Mouse (Mus musculus): ENCODE data around the gene Rab32. TPM values are rescaled to one million over a fixed set of nuclear protein-coding genes. Genes with fewer than 3 reads are reported as not detected.
"Not testable (repeated sequence)": the region's sequence is repeated elsewhere in the genome, so short reads cannot be mapped to it uniquely, and the experiment has no call there.

Gene Rab32
- polyA plus RNA-seq (2015; fragmentation: Nextera tagmentation; extraction: Ambion mirVana), result 17.6 and 19.5 TPM in 2 replicates

GRCm38 (mm10) chr10:10557570-10558336 lies at the start of gene Rab32:
Gene Rab32 (minus strand): TSS chr10:10558265.
- Histone ChIP-seq H3K4me1 (ENCODE audit: insufficient read depth, low read length) (no peaks in the 10 kb centered on the region), H3K4me3 (ENCODE audit: low read length) (peak within 1 kb of the TSS; percentile 73), H3K9me3 (ENCODE audit: low read length) (no peaks in the 10 kb centered on the region), H3K9ac (replicated peaks; ENCODE audit: low read length) (peak within 1 kb of the TSS; percentile 73), H3K27me3 (ENCODE audit: insufficient read depth, low read length) (no peaks in the 10 kb centered on the region), H3K4me2 (replicated peaks; ENCODE audit: low read depth, low read length) (peak within 1 kb of the TSS; percentile 97), H3K36me3 (ENCODE audit: insufficient read depth, low read length) (no peaks in the 10 kb centered on the region), H3K27ac (ENCODE audit: low read length) (peak within 1 kb of the TSS; percentile 72)
- peak; percentile 99 for ATAC-seq (ENCODE audit: low FRiP score, low TSS enrichment)
- under 1% methylated on average over 50 of the region's 51 CpGs for WGBS

- H3K9ac ChIP-seq (replicated peaks; ENCODE audit: low read length), result no peak overlapping the region
- no peak for ATAC-seq (ENCODE audit: low FRiP score, low TSS enrichment)
- no peak overlapping the region for H3K4me2 ChIP-seq (replicated peaks; ENCODE audit: low read depth, low read length)
- H3K36me3 ChIP-seq (ENCODE audit: insufficient read depth, low read length), result no peaks in the 10 kb centered on the region
- H3K27ac ChIP-seq (ENCODE audit: low read length), result no peak overlapping the region
- H3K27me3 ChIP-seq (ENCODE audit: insufficient read depth, low read length), result no peaks in the 10 kb centered on the region
- H3K9me3 ChIP-seq (ENCODE audit: low read length), result no peaks in the 10 kb centered on the region
- H3K4me3 ChIP-seq (ENCODE audit: low read length), result no peak overlapping the region
- no peaks in the 10 kb centered on the region for H3K4me1 ChIP-seq (ENCODE audit: insufficient read depth, low read length)
- 78% methylated on average over 3 of the region's 3 CpGs for WGBS
Measured at GRCm38 (mm10) chr10:10600771-10601170, 42.7 kb upstream of the Rab32 start.

GRCm38 (mm10) chr10:10597495-10597894 lies 39.4 kb upstream of the Rab32 start:
- 93% methylated on average over 2 of the region's 2 CpGs for WGBS
- H3K9me3 ChIP-seq (ENCODE audit: low read length); H3K4me1 ChIP-seq (ENCODE audit: insufficient read depth, low read length); H3K9ac ChIP-seq (replicated peaks; ENCODE audit: low read length); H3K27ac ChIP-seq (ENCODE audit: low read length); H3K27me3 ChIP-seq (ENCODE audit: insufficient read depth, low read length); H3K36me3 ChIP-seq (ENCODE audit: insufficient read depth, low read length); ATAC-seq (ENCODE audit: low FRiP score, low TSS enrichment); H3K4me2 ChIP-seq (replicated peaks; ENCODE audit: low read depth, low read length); H3K4me3 ChIP-seq (ENCODE audit: low read length): not testable (repeated sequence)

- no peaks in the 10 kb centered on the region for H3K4me1 ChIP-seq (ENCODE audit: insufficient read depth, low read length)
- no peaks in the 10 kb centered on the region for H3K9me3 ChIP-seq (ENCODE audit: low read length)
- no peak overlapping the region for H3K27ac ChIP-seq (ENCODE audit: low read length)
- H3K4me2 ChIP-seq (replicated peaks; ENCODE audit: low read depth, low read length), result no peak overlapping the region
- H3K4me3 ChIP-seq (ENCODE audit: low read length), result no peak overlapping the region
- no peak overlapping the region for H3K9ac ChIP-seq (replicated peaks; ENCODE audit: low read length)
- H3K36me3 ChIP-seq (ENCODE audit: insufficient read depth, low read length), result no peaks in the 10 kb centered on the region
- H3K27me3 ChIP-seq (ENCODE audit: insufficient read depth, low read length), result no peaks in the 10 kb centered on the region
- WGBS, result 81% methylated on average over 3 of the region's 3 CpGs
- ATAC-seq (ENCODE audit: low FRiP score, low TSS enrichment), result no peak
Measured at GRCm38 (mm10) chr10:10580811-10581210, 22.7 kb upstream of the Rab32 start.

GRCm38 (mm10) chr10:10579821-10580220 lies 21.8 kb upstream of the Rab32 start:
- Histone ChIP-seq H3K4me2 (replicated peaks; ENCODE audit: low read depth, low read length) (no peak overlapping the region), H3K27me3 (ENCODE audit: insufficient read depth, low read length) (no peaks in the 10 kb centered on the region), H3K4me1 (ENCODE audit: insufficient read depth, low read length) (no peaks in the 10 kb centered on the region), H3K27ac (ENCODE audit: low read length) (no peak overlapping the region), H3K9ac (replicated peaks; ENCODE audit: low read length) (no peak overlapping the region), H3K36me3 (ENCODE audit: insufficient read depth, low read length) (no peaks in the 10 kb centered on the region), H3K9me3 (ENCODE audit: low read length) (no peaks in the 10 kb centered on the region), H3K4me3 (ENCODE audit: low read length) (no peak overlapping the region)
- WGBS, result 67% methylated on average over 1 of the region's 1 CpGs
- no peak for ATAC-seq (ENCODE audit: low FRiP score, low TSS enrichment)

- no peaks in the 10 kb centered on the region for H3K27me3 ChIP-seq (ENCODE audit: insufficient read depth, low read length)
- H3K9me3 ChIP-seq (ENCODE audit: low read length), result no peaks in the 10 kb centered on the region
- peak overlapping the region; percentile 73 for H3K4me3 ChIP-seq (ENCODE audit: low read length)
- ATAC-seq (ENCODE audit: low FRiP score, low TSS enrichment), result peak; percentile 6; the same call in 1 of the 2 replicates
- no peaks in the 10 kb centered on the region for H3K4me1 ChIP-seq (ENCODE audit: insufficient read depth, low read length)
- no peak overlapping the region for H3K9ac ChIP-seq (replicated peaks; ENCODE audit: low read length)
- no peak overlapping the region for H3K27ac ChIP-seq (ENCODE audit: low read length)
- peak overlapping the region; percentile 97 for H3K4me2 ChIP-seq (replicated peaks; ENCODE audit: low read depth, low read length)
- WGBS, result 38% methylated on average over 5 of the region's 5 CpGs
- no peaks in the 10 kb centered on the region for H3K36me3 ChIP-seq (ENCODE audit: insufficient read depth, low read length)
Measured at GRCm38 (mm10) chr10:10558337-10558711, 259 bp upstream of the Rab32 start.

GRCm38 (mm10) chr10:10557085-10557484 lies 980 bp downstream of the Rab32 start:
- Histone ChIP-seq H3K4me3 (ENCODE audit: low read length) (peak overlapping the region; percentile 73), H3K27me3 (ENCODE audit: insufficient read depth, low read length) (no peaks in the 10 kb centered on the region), H3K36me3 (ENCODE audit: insufficient read depth, low read length) (no peaks in the 10 kb centered on the region), H3K9me3 (ENCODE audit: low read length) (no peaks in the 10 kb centered on the region), H3K27ac (ENCODE audit: low read length) (peak overlapping the region; percentile 72), H3K9ac (replicated peaks; ENCODE audit: low read length) (peak overlapping the region; percentile 73; the same call in 1 of the 2 replicates), H3K4me2 (replicated peaks; ENCODE audit: low read depth, low read length) (peak overlapping the region; percentile 97), H3K4me1 (ENCODE audit: insufficient read depth, low read length) (no peaks in the 10 kb centered on the region)
- WGBS, result 3% methylated on average over 7 of the region's 8 CpGs
- peak; percentile 75 for ATAC-seq (ENCODE audit: low FRiP score, low TSS enrichment)

GRCm38 (mm10) chr10:10555676-10556075 lies 2.4 kb downstream of the Rab32 start:
- H3K4me1 ChIP-seq (ENCODE audit: insufficient read depth, low read length), result no peaks in the 10 kb centered on the region
- ATAC-seq (ENCODE audit: low FRiP score, low TSS enrichment), result no peak
- H3K4me3 ChIP-seq (ENCODE audit: low read length), result no peak overlapping the region
- no peak overlapping the region for H3K9ac ChIP-seq (replicated peaks; ENCODE audit: low read length)
- no peak overlapping the region for H3K27ac ChIP-seq (ENCODE audit: low read length)
- no peak overlapping the region for H3K4me2 ChIP-seq (replicated peaks; ENCODE audit: low read depth, low read length)
- no peaks in the 10 kb centered on the region for H3K27me3 ChIP-seq (ENCODE audit: insufficient read depth, low read length)
- WGBS, result 80% methylated on average over 3 of the region's 3 CpGs
- H3K36me3 ChIP-seq (ENCODE audit: insufficient read depth, low read length), result no peaks in the 10 kb centered on the region
- H3K9me3 ChIP-seq (ENCODE audit: low read length), result no peaks in the 10 kb centered on the region

- Histone ChIP-seq H3K4me3 (ENCODE audit: low read length) (no peak overlapping the region), H3K9ac (replicated peaks; ENCODE audit: low read length) (no peak overlapping the region), H3K27me3 (ENCODE audit: insufficient read depth, low read length) (no peaks in the 10 kb centered on the region), H3K36me3 (ENCODE audit: insufficient read depth, low read length) (no peaks in the 10 kb centered on the region), H3K4me2 (replicated peaks; ENCODE audit: low read depth, low read length) (no peak overlapping the region), H3K27ac (ENCODE audit: low read length) (no peak overlapping the region), H3K9me3 (ENCODE audit: low read length) (no peaks in the 10 kb centered on the region), H3K4me1 (ENCODE audit: insufficient read depth, low read length) (no peaks in the 10 kb centered on the region)
- 60% methylated on average over 5 of the region's 5 CpGs for WGBS
- no peak for ATAC-seq (ENCODE audit: low FRiP score, low TSS enrichment)
Measured at GRCm38 (mm10) chr10:10555221-10555620, 2.8 kb downstream of the Rab32 start.

GRCm38 (mm10) chr10:10550134-10550533 lies 7.9 kb downstream of the Rab32 start:
- WGBS, result 77% methylated on average over 1 of the region's 1 CpGs
- no peak for ATAC-seq (ENCODE audit: low FRiP score, low TSS enrichment)
- no peaks in the 10 kb centered on the region for H3K4me1 ChIP-seq (ENCODE audit: insufficient read depth, low read length)

More at GRCm38 (mm10) chr10:10550134-10550533, 7.9 kb downstream of the Rab32 start:
- no peaks in the 10 kb centered on the region for H3K36me3 ChIP-seq (ENCODE audit: insufficient read depth, low read length)
- H3K27me3 ChIP-seq (ENCODE audit: insufficient read depth, low read length), result no peaks in the 10 kb centered on the region
- H3K9me3 ChIP-seq (ENCODE audit: low read length), result no peaks in the 10 kb centered on the region
- H3K4me3 ChIP-seq (ENCODE audit: low read length), result no peak overlapping the region
- no peak overlapping the region for H3K27ac ChIP-seq (ENCODE audit: low read length)
- H3K9ac ChIP-seq (replicated peaks; ENCODE audit: low read length), result no peak overlapping the region
- no peak overlapping the region for H3K4me2 ChIP-seq (replicated peaks; ENCODE audit: low read depth, low read length)
